Mouse (Mus musculus): Measurements from ENCODE around the gene Pts. TPM values are rescaled to one million over a fixed set of nuclear protein-coding genes. Genes with fewer than 3 reads are reported as not detected.

Gene Pts
- total and polyA plus RNA-seq, 3 experiments = 24.6 TPM; not detected in 1

- Histone ChIP-seq H3K36me3 (ENCODE audit: control insufficient read depth in 1 of 2, insufficient read depth in 2 of 2, low read length in 2 of 2) (peaks cover 0 to 5% of the 10 kb centered on the region in 2 experiments; a peak in 2 of 4 replicates), H3K79me2 (ENCODE audit: control insufficient read depth, insufficient read depth, low read length, poor library complexity) (no peaks in the 10 kb centered on the region), H3K4me1 (ENCODE audit: control insufficient read depth in 1 of 2, insufficient read depth in 2 of 2, low read length in 2 of 2) (peaks cover 2 to 28% of the 10 kb centered on the region in 2 experiments; a peak in 3 of 4 replicates), H3K27me3 (ENCODE audit: control insufficient read depth in 1 of 2, insufficient read depth in 2 of 2, low read length in 2 of 2) (no peaks in the 10 kb centered on the region), H3K4me3 (ENCODE audit: control insufficient read depth in 1 of 2, insufficient read depth in 1 of 2, low read depth in 2 of 2, low read length in 2 of 2) (peak overlapping the region; percentile 59 to 72), H3K9ac (ENCODE audit: control insufficient read depth, low read depth, low read length, poor library complexity, severe bottlenecking) (peak overlapping the region; percentile 55), H3K27ac (ENCODE audit: control insufficient read depth, low read depth, low read length) (no peak overlapping the region), H3K9me3 (replicated peaks; ENCODE audit: insufficient read depth, low read length) (no peaks in the 10 kb centered on the region)
- TF ChIP-seq MXI1 (IDR thresholded peaks at IDR 0.05; ENCODE audit: low read depth, low read length) (no peak), SIN3A (IDR thresholded peaks at IDR 0.05; ENCODE audit: low read length) (no peak), ETS1 (IDR thresholded peaks at IDR 0.05; ENCODE audit: low read depth, low read length) (no peak), NELFE (IDR thresholded peaks at IDR 0.05; ENCODE audit: low read depth, low read length) (no peak), ZMIZ1 (IDR thresholded peaks at IDR 0.05; ENCODE audit: low read depth, low read length) (no peak; the same call in 1 of the 2 replicates), NRF1 (IDR thresholded peaks at IDR 0.05; ENCODE audit: insufficient read depth, low read depth, low read length, poor library complexity, severe bottlenecking) (no peak), BHLHE40 (IDR thresholded peaks at IDR 0.05; ENCODE audit: borderline replicate concordance, low read depth, low read length) (no peak), GATA1 (IDR thresholded peaks at IDR 0.05; ENCODE audit: low read depth, low read length) (no peak), RCOR1 (IDR thresholded peaks at IDR 0.05; ENCODE audit: low read depth, low read length) (no peak), USF2 (IDR thresholded peaks at IDR 0.05; ENCODE audit: borderline replicate concordance in 1 of 2, insufficient read depth in 1 of 2, low read depth in 1 of 2, low read length in 2 of 2) (no peak), UBTF (IDR thresholded peaks at IDR 0.05; ENCODE audit: borderline replicate concordance, insufficient read depth, low read depth, low read length) (no peak), CTCF (IDR thresholded peaks at IDR 0.05 in 2 of 3, conservative IDR thresholded peaks at IDR 0.05 in 1 of 3; ENCODE audit: control insufficient read depth in 1 of 3, insufficient read depth in 1 of 3, low read depth in 2 of 3, low read length in 3 of 3, poor library complexity in 1 of 3, severe bottlenecking in 1 of 3) (no peak), ZNF384 (IDR thresholded peaks at IDR 0.05; ENCODE audit: low read depth, low read length) (no peak), MAX (IDR thresholded peaks at IDR 0.05; ENCODE audit: low read length) (no peak), USF1 (IDR thresholded peaks at IDR 0.05; ENCODE audit: low read depth, low read length) (no peak), ZC3H11A (IDR thresholded peaks at IDR 0.05; ENCODE audit: low read depth, low read length) (no peak), ZKSCAN1 (IDR thresholded peaks at IDR 0.05; ENCODE audit: low read depth, low read length) (no peak)
- no peak for DNase-seq (ENCODE audit: low read depth, low spot score)
Measured at GRCm38 (mm10) chr9:50500467-50500973, 28.0 kb downstream of the Pts start.

GRCm38 (mm10) chr9:50499781-50500180, 28.7 kb downstream of the Pts start:
- peaks cover 2 to 31% of the 10 kb centered on the region in 2 experiments; a peak in 3 of 4 replicates for H3K4me1 ChIP-seq (ENCODE audit: control insufficient read depth in 1 of 2, insufficient read depth in 2 of 2, low read length in 2 of 2)
- TF ChIP-seq MYC (IDR thresholded peaks at IDR 0.05; ENCODE audit: low read depth, low read length) (no peak), E2F4 (IDR thresholded peaks at IDR 0.05; ENCODE audit: borderline replicate concordance, low read depth, low read length) (no peak), ZNF384 (IDR thresholded peaks at IDR 0.05; ENCODE audit: low read depth, low read length) (peak; percentile 43)
- DNase-seq (ENCODE audit: low read depth, low spot score) = no peak
- H3K27me3 ChIP-seq (ENCODE audit: control insufficient read depth in 1 of 2, insufficient read depth in 2 of 2, low read length in 2 of 2) = no peaks in the 10 kb centered on the region
- no peaks in the 10 kb centered on the region for H3K9me3 ChIP-seq (replicated peaks; ENCODE audit: insufficient read depth, low read length)
- no peak overlapping the region for H3K9ac ChIP-seq (ENCODE audit: control insufficient read depth, low read depth, low read length, poor library complexity, severe bottlenecking)
- no peaks in the 10 kb centered on the region for H3K79me2 ChIP-seq (ENCODE audit: control insufficient read depth, insufficient read depth, low read length, poor library complexity)
- no peak overlapping the region for H3K4me3 ChIP-seq (ENCODE audit: control insufficient read depth in 1 of 2, insufficient read depth in 1 of 2, low read depth in 2 of 2, low read length in 2 of 2)
- peaks cover 0 to 8% of the 10 kb centered on the region in 2 experiments; a peak in 2 of 4 replicates for H3K36me3 ChIP-seq (ENCODE audit: control insufficient read depth in 1 of 2, insufficient read depth in 2 of 2, low read length in 2 of 2)
- no peak overlapping the region for H3K27ac ChIP-seq (ENCODE audit: control insufficient read depth, low read depth, low read length)

All from MEL (cell line).